Mouse (Mus musculus) fat pad, adult 2 months (tissue): ENCODE results near the gene Stard3.
A peak's percentile ranks its signal among the peaks of the same experiment; 100 is the strongest.

Source experiments
- DNase-seq: peaks from one replicate; pipeline ENCODE4 v3.0.0-alpha.2; 2011; ENCODE audit warnings: low read depth, low spot score; ENCODE audit errors: extremely low read depth

Stard3 gene

GRCm38 (mm10) chr11:98393317-98393716 lies 35.1 kb downstream of the Stard3 start:
- DNase-seq, result no peak

- DNase-seq, result no peak
Measured at GRCm38 (mm10) chr11:98394301-98394700, 36.1 kb downstream of the Stard3 start.

GRCm38 (mm10) chr11:98395041-98395440 lies 36.9 kb downstream of the Stard3 start:
- no peak for DNase-seq

GRCm38 (mm10) chr11:98397946-98398345 lies 39.8 kb downstream of the Stard3 start:
- no peak for DNase-seq

DNA sequence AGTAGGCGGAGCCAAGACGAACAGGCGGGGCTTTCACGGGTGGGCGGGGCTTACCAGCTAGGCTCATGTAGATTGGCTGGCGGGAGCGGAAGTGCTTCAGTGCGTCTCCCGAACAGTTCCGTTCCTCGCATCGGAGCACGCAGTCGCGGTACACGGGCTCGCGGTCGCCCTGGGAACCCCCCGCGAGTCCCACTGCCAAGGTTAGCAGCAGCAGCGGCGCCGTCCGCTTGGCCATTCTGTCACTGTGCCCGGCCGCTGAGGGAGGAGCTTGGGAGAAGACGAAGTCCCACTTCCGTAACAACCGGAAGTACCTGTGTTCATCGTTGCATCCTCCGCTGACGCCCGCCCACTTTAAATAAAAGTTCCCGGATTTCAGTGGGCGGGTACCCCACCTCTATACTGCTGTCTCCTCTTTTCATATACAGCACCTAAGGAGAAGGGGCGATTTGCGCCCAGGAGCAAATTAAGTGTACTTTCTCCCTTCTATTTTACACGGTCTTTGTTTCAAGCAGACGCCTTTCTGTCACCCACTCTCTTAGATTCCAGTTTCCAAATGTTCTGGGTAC lies 42.1 kb downstream of the Stard3 start, which contains the start of gene Pgap3:
Gene Pgap3 (minus strand): TSS at position 330 of the 566 bp plus-strand sequence.
- DNase-seq, result no peak

- DNase-seq, result no peak
Measured at GRCm38 (mm10) chr11:98400816-98401215, 42.6 kb downstream of the Stard3 start.

DNA sequence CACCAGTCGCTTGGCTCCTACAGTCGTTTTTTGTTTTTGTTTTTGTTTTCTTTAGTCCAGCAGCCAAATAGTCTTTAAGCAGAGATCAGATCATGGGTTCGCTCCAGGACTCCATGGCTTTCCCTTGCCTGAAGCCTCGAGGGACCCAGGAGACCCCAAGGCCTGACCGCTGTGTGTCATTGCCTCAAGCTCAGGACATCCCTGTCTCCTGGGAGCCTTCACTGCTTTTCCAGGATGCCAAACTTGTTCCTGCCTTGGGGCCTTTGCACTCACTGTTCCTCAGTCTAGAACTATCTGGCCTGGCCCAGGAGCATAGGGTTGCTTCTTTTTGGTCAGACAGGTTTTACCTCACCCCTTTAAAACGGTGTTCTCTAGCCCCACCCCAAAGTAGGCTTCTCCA lies 48.5 kb downstream of the Stard3 start:
- DNase-seq, result no peak

DNA sequence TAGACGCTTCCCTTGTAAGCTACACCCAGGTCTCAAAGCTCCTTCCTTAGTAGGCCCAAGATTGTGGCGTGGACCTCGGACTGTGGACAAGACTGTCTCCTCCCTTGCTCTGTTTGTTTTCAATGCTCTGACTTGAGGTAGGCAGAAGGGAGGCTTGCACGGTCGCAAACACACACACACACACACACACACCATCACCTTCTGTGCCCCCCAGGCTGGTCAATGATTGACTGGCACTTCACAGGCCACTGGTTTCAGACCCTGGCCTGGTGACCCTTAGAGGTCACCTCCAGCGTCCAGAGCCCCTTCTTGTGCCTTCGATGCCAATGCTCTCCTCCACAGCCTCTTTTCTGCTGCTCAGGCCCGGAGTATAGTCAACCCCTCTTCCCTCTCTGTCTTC lies 50.7 kb downstream of the Stard3 start:
- no peak for DNase-seq

- no peak for DNase-seq
Measured at GRCm38 (mm10) chr11:98409341-98409822, 51.2 kb downstream of the Stard3 start.

GRCm38 (mm10) chr11:98412273-98412796 lies 54.2 kb downstream of the Stard3 start, which contains the start of gene Erbb2:
TSS of gene Erbb2 (plus strand) at chr11:98412470.
- DNase-seq, result no peak

DNA sequence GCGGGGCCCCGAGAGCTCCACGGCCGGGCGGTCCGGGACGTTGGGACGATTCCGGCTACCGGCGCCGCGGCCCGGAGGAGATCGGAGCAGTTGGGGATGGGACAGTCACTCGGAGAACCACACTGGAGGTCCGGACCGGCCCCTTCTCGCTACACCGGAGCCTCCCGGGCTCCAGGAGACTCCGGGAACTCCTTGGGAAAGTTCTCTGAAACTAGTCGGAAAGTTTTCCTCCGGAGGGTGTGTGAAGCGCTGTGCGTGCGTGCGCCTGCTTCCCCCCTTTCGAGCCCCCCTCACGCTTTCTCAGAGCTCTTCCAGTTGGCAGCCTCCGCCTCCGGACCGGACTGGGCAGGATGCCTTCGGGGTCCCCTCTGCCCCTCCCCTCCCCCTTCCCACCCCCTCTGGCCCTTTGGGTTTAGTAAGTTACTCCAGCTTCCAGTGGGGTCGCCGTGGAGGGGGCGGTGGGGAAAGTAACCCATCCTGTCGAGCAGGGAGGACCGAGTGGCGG lies 54.7 kb downstream of the Stard3 start:
- no peak for DNase-seq

GRCm38 (mm10) chr11:98413731-98414130 lies 55.6 kb downstream of the Stard3 start:
- no peak for DNase-seq

DNA sequence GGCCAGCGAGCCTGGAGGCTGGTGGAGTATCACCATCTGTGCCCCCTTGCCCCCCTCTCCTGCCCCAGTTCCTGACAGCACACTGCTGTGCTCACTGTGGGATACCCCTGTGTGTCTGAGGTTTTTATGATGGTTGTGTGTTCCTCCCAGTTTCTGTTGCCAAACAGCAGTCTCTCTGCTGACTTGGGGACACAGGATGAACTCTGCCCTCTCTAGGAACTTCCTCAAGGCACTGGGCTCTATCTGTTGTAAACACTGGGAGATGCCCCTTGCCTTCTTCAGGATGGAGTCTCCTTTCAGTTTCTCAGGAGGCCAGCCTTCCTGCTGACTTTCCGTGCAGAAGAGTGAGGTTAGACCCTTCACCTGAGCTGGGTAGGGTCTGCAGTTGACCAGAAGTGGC lies 56.0 kb downstream of the Stard3 start:
- no peak for DNase-seq

GRCm38 (mm10) chr11:98417074-98417473 lies 58.9 kb downstream of the Stard3 start:
- DNase-seq, result no peak

GRCm38 (mm10) chr11:98418273-98418672 lies 60.1 kb downstream of the Stard3 start:
- no peak for DNase-seq

GRCm38 (mm10) chr11:98418939-98419547 lies 60.9 kb downstream of the Stard3 start:
- peak; percentile 68 for DNase-seq

DNA sequence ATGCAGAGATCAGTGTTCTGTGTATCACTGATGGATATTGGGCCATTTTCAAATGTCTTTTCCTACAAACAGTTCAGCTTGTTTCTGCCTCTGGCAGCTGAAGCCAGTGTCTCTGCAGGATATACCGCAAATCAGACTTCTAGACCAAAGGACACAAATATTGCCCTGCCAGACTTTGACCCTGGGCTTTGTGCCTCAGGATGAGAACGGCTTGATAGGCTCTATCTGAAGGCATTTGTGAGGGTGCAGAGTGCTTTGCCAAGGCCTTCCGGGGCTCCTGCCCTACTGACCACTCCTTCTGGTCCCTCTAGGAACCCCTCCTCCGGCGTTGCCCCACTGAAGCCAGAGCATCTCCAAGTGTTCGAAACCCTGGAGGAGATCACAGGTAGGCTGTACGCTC lies 68.4 kb downstream of the Stard3 start:
- no peak for DNase-seq

DNA sequence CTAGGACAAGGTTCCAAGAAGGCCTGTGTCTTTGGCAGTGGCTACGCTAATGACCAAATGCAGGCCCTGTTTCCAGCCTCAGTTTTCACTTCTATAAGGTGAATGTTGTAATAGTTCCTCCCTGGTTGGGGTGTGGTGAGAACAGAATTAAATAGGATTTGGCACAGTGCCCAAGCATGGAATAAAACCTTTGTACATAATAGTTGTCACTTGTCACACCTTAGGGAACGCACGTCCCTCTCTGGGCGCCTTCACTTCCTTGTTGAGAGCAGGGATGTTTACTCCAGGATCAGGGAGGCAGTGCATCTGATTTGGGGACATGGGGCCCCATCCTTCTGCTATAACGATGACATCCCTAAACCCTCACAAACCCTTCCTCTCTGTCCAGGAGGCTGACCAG lies 70.3 kb downstream of the Stard3 start:
- DNase-seq, result no peak
